Mouse (Mus musculus) fibroblast of lung, adult 2 months (primary cell): ENCODE measurements around the gene Vill.
A peak's percentile ranks its signal among the peaks of the same experiment; 100 is the strongest.

Source experiments
- DNase-seq: peaks from one replicate; pipeline ENCODE4 v3.0.0-alpha.2; 2011; ENCODE audit warnings: low read depth

Gene Vill

DNA sequence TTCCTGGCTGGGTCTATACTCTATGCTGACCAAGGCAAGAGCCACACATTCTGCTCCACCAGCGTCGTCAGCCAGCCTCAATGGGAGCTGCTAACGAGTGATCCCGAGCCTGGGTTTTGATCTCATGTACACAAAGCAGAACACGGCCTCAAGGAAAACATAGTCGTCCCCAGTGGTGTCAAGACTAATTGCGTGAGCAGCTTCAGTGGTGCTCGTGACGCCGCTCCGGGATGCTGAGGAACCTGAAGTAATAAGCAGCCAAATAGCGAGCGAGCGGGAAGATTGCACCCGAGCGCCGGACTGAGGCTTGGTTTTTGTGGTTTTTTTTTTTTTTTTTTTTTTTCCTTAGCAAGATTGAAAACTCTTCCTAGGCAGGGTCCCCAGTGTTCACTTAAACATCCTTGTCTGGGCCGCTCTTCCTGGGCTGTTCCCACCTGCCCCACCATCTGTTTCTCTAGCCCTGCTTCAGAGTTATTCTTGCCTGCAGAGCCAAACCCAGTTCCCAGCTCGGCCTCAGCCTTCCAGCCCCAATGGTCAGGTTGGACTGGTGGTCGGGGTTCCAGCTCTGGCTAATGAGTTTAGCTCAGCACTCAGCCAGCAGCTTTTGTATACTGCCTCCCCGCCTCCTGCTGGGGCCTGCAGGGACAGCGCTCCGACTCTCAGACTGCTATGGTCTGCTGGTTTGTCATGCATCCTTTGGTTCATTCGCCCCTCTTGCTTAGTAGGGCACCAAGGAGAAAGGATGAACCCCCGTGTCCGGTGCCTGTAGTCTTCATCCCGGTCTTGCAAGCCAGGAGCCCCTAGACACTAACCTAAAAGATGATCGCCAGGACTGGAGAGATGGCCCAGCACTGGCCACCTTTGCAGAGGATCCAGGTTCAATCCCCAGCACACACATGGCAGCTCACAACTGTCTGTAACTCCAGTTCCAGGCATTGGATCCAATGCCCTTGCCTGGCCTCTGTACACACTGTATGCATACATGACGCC lies 17.6 kb upstream of the Vill start:
- no peak for DNase-seq

DNA sequence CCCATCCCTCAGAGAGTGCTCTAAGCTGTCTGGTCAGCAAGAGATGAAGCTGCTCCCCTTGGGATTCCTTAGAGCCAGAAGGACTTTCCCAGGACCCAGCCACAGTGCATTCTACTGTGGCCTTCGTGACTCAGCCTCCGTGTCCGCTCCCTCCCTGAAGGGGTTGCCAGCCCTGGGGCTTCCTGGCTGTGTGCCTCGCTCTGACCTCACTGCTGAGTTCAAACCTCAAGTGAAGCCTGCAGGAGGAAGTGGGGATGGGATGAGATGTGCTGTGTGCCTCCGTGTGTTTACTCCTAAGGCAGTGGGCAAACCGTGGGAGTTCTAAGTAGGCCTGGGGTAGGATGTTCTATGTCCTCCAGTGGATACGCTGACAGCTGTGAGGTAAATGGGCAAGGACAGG lies 16.7 kb upstream of the Vill start:
- DNase-seq, result peak; percentile 99

DNA sequence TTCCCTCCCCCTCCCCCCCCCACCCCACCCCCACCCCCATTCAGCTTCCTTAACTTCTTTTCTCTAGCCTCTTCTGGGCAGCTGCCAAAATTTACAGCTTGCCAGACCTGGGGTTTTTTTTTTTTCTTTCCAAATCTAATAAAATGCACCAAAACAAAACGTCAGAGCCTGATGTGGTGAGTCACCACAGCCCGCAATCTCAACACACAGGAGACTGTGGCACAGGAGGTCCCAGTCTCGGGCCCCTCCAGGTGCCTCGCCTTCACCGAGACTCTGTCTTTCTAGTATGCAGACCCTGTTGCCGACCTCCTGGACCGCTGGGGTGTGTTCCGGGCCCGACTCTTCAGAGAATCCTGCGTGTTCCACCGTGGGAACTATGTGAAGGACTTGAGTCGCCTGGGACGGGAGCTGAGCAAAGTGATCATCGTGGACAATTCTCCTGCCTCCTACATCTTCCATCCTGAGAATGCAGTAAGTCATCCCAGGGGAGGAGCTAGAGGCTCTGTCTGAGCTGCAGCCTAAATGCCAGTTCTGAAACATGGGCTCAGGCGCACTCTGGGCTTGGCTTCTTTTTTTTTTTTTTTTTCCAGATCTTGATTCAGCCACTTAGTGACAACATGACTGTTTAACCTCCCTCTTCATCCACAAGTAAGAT lies 15.4 kb upstream of the Vill start:
- peak; percentile 83 for DNase-seq

GRCm38 (mm10) chr9:119038574-119038973 lies 14.0 kb upstream of the Vill start:
- no peak for DNase-seq

DNA sequence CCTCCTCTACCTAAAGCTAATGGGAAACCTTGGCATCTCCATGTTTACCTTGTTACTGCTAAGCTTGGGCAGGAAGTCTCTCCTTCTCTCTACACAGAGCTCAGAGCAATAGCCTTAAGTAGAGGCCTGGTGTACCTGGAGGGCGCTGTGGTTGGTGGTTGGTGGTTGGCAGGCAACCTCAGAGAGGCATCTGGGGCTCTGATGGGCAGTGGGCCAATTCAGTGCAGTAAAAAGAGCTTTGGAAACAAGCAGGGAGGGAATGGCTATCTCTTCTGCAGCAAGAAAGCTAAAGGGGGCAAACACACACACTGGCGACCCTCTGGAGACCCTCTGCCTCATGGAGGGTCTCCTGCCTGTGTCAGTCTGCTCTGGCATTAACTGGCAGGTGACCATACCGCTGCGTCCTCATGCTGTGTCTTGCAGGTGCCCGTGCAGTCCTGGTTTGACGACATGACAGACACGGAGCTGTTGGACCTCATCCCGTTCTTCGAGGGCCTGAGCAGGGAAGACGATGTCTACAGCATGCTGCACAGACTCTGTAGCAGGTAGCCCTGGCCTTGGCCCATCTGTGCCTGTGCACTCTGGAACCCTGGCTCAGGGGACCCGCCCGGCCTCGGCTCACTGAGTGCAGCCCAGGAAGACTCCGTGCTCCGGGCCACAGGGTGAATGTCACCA lies 12.3 kb upstream of the Vill start:
- DNase-seq, result no peak

- DNase-seq, result no peak
Observed at GRCm38 (mm10) chr9:119048182-119048903, 4.2 kb upstream of the Vill start.

- peak; percentile 69 for DNase-seq
Observed at GRCm38 (mm10) chr9:119051158-119051557, 1.4 kb upstream of the Vill start.

GRCm38 (mm10) chr9:119053964-119054576 lies 1.5 kb downstream of the Vill start:
- no peak for DNase-seq

GRCm38 (mm10) chr9:119055336-119055735 lies 2.8 kb downstream of the Vill start:
- no peak for DNase-seq

DNA sequence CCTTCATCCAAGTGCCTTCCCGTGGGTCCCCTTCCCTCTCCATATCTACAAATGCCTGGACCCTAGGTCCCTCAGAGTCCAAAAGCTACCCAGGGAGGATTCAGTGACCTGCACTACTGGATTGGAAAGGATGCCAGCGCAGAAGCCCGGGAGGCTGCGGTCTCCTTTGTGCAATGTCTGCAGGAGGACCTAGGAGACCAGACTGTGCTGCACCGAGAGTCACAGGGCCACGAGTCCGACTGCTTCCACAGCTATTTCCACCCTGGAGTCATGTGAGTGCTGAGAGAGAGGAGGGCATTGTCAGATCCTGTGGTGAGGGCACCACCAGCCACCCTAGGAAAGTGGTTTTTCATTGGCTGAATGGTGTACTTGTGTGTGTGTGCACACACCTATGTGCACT lies 5.7 kb downstream of the Vill start:
- no peak for DNase-seq

DNA sequence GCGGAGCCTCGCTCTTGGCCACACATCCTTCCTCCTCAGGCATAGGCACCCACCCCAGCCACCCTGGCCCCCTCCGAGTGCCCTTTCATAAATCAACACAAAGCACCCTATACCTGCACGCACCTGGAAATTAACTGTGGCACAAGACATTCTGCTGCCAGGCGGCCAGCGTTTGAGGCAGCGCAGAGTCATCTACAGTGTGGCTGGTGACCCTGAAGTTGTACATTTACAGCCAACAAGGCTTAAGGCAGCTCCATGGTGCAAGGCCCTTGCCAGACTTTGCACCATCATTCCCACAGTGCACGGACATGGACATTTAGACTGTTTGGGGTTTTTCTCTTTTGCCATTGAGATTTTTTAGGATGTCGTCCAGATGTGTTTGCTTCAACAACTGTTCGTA lies 8.1 kb downstream of the Vill start:
- no peak for DNase-seq

- DNase-seq, result no peak
Observed at GRCm38 (mm10) chr9:119063036-119063644, 10.6 kb downstream of the Vill start.

DNA sequence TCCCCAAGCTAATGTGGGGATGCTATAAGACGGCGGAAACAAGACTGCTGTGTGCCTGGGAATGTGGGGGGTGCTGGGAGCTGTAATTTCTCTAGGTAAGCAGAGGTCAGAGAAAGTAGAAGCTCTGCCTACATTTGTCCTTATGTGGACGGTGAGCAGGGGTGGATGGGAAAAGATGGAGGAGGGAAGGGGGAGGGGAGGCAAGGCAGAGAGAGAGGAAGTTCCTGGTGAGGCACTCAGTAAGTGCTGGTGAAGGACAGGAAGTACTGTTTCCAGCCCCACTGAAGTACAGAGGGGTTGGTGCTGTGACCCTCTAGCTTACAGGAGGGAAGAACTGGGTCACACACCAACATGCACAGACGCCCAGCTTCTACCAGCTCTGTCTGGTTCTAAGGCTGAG lies 11.7 kb downstream of the Vill start:
- no peak for DNase-seq

DNA sequence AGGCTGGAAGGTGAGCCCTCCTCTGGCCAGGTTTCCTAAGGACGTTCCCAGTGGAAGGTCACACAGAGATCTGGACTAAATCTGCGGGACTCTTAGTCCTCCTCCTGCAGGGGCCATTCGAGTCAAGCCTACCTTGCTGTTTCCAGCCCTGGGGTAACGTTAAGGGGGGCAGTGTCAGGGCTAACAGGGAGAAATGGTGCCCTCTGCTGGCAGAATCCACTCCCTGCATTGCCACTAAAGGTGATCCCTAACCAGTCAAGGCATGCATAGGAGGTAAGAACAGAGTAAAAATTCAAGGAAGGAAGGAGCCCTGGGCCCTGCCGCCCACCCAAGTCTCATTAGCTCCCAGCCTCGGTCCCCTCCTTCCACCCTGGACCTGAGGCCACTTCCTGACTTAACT lies 15.0 kb downstream of the Vill start:
- DNase-seq, result no peak

DNA sequence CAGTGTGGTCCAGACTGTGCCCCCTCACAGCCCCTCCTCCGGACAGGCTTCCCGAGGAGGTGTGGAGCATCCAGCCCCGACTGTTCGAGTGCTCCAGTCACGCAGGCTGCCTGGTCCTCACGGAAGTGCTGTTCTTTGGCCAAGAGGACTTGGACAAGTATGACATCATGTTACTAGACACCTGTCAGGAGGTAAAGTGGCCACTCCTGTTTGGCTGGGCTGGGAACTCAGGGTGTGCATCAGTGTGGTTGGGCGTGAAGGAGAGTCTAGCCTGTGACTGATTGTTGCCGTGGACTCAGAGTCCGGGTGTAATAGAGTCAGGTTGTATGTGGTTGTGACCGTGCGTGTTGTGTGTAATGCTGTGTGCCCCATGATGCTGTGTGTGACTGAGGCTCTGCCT lies 15.7 kb downstream of the Vill start:
- DNase-seq, result no peak

GRCm38 (mm10) chr9:119070173-119070825 lies 17.7 kb downstream of the Vill start:
- DNase-seq, result no peak

DNA sequence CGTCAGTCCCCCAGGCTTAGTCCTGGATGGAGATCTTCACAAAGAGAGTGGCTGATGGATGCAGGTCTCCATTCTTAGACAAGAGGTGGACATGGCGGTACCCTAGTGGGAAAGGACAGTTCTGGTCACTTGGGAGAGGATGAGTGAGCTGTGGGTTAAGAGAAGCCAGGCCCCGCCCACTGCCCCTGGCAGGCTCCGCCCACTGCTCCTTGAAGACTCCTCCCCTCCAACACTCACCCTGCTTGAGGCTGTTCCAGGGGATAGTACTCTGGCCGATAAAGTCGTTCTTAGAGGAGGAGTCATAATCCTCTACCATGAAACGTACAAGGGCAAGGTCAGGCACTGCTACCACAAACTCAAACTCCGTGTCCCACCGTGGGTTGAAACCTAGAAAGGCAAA lies 19.2 kb downstream of the Vill start:
- no peak for DNase-seq

DNA sequence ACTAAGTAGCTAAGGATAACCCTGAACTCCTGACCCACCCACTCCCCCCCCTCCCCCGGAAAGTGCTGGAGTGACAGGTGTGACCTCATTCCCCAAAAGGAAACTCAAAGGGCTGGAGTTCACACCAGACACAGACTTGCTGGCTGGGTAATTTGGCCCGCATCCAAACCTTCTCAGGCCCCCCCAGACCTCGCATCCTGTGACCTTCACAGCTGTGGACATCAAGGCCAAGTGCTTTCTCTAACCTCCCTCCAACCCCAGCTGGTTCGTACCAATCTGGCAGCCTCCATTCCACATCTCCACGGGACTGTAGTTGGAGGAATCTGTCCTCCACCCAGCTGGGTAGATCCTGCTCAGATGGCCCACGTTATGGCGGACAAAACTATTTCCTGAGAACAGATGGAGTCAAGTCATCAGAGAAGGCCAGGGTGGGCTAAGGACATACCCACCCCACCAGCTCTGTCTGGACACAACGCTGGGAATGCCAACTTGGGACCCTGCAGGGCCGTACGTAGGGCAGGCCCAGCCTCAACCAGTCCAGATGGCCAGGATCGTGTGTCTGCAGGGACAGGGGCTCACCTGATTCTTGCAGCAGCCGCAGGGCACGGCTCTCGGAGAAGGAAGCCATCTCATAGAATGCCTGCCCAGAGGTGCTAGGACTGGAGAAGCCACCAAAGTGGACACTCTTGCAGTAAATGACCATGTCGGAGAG lies 20.8 kb downstream of the Vill start:
- DNase-seq, result no peak

DNA sequence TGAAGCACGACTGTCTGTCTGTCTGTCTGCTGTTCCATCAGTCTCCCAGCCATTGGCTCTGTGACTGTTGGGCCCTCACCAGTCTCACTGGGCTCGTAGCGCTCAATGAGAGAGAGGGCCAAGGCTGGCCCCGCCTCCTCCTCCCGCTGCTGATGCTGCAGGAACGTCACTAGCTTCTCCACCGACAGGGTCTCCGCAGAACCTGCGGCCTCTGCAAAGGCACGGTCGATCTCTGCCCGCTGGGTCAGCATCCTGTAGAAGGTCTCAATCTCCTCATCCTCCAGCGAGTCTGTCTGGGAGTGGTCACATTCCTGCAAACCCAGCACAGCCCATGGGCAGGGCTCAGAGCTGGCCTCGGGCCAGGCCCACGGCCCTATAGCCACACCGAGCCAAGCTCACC lies 23.1 kb downstream of the Vill start:
- DNase-seq, result no peak

GRCm38 (mm10) chr9:119080040-119080675 lies 27.6 kb downstream of the Vill start:
- no peak for DNase-seq
